Mouse (Mus musculus): ENCODE measurements around the gene Nek1. TPM values are rescaled to one million over a fixed set of nuclear protein-coding genes. Genes with fewer than 3 reads are reported as not detected.

Nek1 gene
- polyA plus RNA-seq, 1 experiment: not detected

DNA sequence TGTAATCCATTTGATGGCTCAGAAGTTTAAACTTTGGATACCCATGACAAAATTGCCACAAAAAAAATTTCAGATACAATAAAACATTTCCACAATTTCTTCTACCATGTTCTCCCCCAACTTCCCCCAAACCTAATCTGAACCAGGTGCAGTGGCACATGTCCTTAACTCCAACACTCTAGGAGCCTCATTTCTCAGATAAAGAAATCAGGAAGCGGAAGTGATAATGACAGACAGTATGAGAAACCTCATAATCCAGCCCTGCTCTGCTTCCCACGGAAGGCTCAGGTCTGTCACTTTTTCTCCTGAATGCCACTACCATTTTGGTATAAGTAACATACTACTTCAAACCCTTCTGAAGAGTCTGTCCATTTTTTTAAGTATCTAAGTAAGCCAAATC, 29.1 kb upstream of the Nek1 start:
- TF ChIP-seq CTCF (IDR thresholded peaks at IDR 0.05; ENCODE audit: insufficient read depth, low read depth, low read length) (no peak), POLR2A (IDR thresholded peaks at IDR 0.05; ENCODE audit: insufficient read depth, low read depth, low read length) (no peak)
- no peak overlapping the region for H3K27ac ChIP-seq (ENCODE audit: insufficient read depth, low read depth, low read length)
- 67% methylated on average over 2 of the region's 2 CpGs for WGBS
- no peaks in the 10 kb centered on the region for H3K4me1 ChIP-seq (ENCODE audit: control insufficient read depth, insufficient read depth, low read length)
- H3K4me3 ChIP-seq (ENCODE audit: insufficient read depth, low read depth, low read length): no peak overlapping the region

DNA sequence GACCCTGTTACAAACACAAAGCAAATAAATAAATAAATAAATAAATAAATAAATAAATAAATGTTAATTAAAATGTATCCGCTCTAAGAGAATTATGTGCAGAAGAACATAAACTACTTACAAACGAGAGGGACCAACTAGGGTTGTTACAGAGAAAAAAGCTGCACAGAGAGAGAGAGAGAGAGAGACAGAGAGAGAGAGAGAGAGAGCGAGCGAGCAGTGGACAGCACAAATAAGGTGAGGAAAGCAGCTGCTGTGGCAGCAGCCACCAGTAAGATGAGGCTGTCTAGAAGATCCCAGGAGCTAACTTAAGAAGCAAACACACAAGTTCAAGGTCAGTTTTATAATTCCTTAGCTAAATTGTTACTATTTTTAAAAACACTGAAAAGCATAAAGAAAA, 28.5 kb upstream of the Nek1 start:
- H3K4me1 ChIP-seq (ENCODE audit: control insufficient read depth, insufficient read depth, low read length): no peaks in the 10 kb centered on the region
- no peak for TF ChIP-seq POLR2A (IDR thresholded peaks at IDR 0.05; ENCODE audit: insufficient read depth, low read depth, low read length)
- TF ChIP-seq CTCF (IDR thresholded peaks at IDR 0.05; ENCODE audit: insufficient read depth, low read depth, low read length): no peak
- H3K27ac ChIP-seq (ENCODE audit: insufficient read depth, low read depth, low read length): no peak overlapping the region
- WGBS: 83% methylated on average over 4 of the region's 4 CpGs
- H3K4me3 ChIP-seq (ENCODE audit: insufficient read depth, low read depth, low read length): no peak overlapping the region

DNA sequence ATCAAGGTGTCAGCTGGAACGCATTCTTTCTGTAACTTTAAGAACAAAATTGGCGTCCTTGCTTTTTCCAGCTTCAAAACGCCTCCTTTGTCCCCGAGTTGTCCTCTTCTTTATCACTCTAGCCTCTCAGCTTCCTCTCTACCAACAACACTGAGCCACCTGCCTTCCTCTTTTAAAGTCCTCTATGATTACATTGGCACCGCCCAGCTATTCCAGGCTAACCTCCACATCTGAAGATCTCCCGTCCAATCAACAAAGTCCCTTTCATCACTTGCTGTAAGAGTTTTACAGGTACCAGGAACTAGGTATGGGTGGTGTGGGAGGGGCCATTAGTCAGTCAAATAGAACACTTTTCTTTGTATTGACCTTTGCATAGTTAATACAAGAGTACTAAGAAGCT, 27.7 kb upstream of the Nek1 start:
- no peak overlapping the region for H3K4me3 ChIP-seq (ENCODE audit: insufficient read depth, low read depth, low read length)
- TF ChIP-seq POLR2A (IDR thresholded peaks at IDR 0.05; ENCODE audit: insufficient read depth, low read depth, low read length) (no peak), CTCF (IDR thresholded peaks at IDR 0.05; ENCODE audit: insufficient read depth, low read depth, low read length) (no peak)
- H3K27ac ChIP-seq (ENCODE audit: insufficient read depth, low read depth, low read length): no peak overlapping the region
- no peaks in the 10 kb centered on the region for H3K4me1 ChIP-seq (ENCODE audit: control insufficient read depth, insufficient read depth, low read length)
- WGBS: 57% methylated on average over 6 of the region's 6 CpGs

- H3K4me1 ChIP-seq (ENCODE audit: control insufficient read depth, insufficient read depth, low read length): no peaks in the 10 kb centered on the region
- 19% methylated on average over 3 of the region's 3 CpGs for WGBS
- TF ChIP-seq CTCF (IDR thresholded peaks at IDR 0.05; ENCODE audit: insufficient read depth, low read depth, low read length) (no peak), POLR2A (IDR thresholded peaks at IDR 0.05; ENCODE audit: insufficient read depth, low read depth, low read length) (no peak)
- H3K27ac ChIP-seq (ENCODE audit: insufficient read depth, low read depth, low read length): no peak overlapping the region
- H3K4me3 ChIP-seq (ENCODE audit: insufficient read depth, low read depth, low read length): no peak overlapping the region
Observed at GRCm38 (mm10) chr8:60965741-60966140, 27.3 kb upstream of the Nek1 start.

DNA sequence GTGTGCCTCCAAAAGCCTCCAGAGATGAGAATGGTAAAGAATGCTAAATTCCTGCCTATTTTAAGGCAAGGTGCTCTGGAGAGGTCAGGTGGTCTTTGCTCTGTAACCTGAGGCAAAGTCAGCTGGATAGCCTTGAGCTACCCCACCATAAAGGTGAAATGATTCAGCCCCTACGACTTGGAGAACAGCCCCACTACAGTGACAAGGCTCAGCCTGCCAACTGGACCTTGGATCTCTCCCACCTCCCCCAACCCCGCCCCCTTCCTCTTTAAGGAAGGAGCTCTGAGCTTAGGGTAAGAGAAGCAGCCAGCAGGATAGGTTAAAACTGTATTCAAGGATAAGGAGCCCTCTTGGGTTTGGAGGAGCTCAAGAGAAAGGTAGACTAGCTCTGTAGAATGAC, 23.9 kb upstream of the Nek1 start:
- Histone ChIP-seq H3K27ac (ENCODE audit: insufficient read depth, low read depth, low read length) (no peak overlapping the region), H3K4me1 (ENCODE audit: control insufficient read depth, insufficient read depth, low read length) (no peaks in the 10 kb centered on the region), H3K4me3 (ENCODE audit: insufficient read depth, low read depth, low read length) (no peak overlapping the region)
- 46% methylated on average over 2 of the region's 2 CpGs for WGBS
- TF ChIP-seq POLR2A (IDR thresholded peaks at IDR 0.05; ENCODE audit: insufficient read depth, low read depth, low read length): no peak
- no peak for TF ChIP-seq CTCF (IDR thresholded peaks at IDR 0.05; ENCODE audit: insufficient read depth, low read depth, low read length)

GRCm38 (mm10) chr8:60971808-60972207, 21.2 kb upstream of the Nek1 start:
- no peak overlapping the region for H3K4me3 ChIP-seq (ENCODE audit: insufficient read depth, low read depth, low read length)
- TF ChIP-seq CTCF (IDR thresholded peaks at IDR 0.05; ENCODE audit: insufficient read depth, low read depth, low read length) (no peak), POLR2A (IDR thresholded peaks at IDR 0.05; ENCODE audit: insufficient read depth, low read depth, low read length) (no peak)
- no peak overlapping the region for H3K27ac ChIP-seq (ENCODE audit: insufficient read depth, low read depth, low read length)
- WGBS: 52% methylated on average over 4 of the region's 4 CpGs
- H3K4me1 ChIP-seq (ENCODE audit: control insufficient read depth, insufficient read depth, low read length): no peaks in the 10 kb centered on the region

DNA sequence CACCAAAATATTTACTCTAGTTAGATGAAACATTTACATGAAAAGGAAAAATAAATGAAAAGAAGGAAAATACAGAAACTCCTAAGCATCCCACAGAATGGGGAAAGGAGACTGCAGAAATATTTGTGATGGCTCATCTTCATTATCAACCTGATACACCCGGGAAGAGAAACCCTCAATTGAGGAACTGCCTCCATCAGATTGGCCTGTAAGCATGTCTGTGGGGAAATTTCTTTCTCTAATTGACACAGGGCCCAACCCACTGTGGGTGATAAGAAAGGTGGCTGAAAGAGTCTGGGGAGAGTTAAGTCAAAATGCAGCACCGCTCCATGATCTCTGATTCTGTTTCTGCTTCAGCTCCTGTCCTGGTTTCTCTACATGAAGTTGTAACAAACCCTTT, 19.5 kb upstream of the Nek1 start:
- Histone ChIP-seq H3K27ac (ENCODE audit: insufficient read depth, low read depth, low read length) (no peak overlapping the region), H3K4me1 (ENCODE audit: control insufficient read depth, insufficient read depth, low read length) (no peaks in the 10 kb centered on the region), H3K4me3 (ENCODE audit: insufficient read depth, low read depth, low read length) (no peak overlapping the region)
- 73% methylated on average over 2 of the region's 2 CpGs for WGBS
- no peak for TF ChIP-seq POLR2A (IDR thresholded peaks at IDR 0.05; ENCODE audit: insufficient read depth, low read depth, low read length)
- no peak for TF ChIP-seq CTCF (IDR thresholded peaks at IDR 0.05; ENCODE audit: insufficient read depth, low read depth, low read length)

GRCm38 (mm10) chr8:60974837-60975236, 18.2 kb upstream of the Nek1 start:
- Histone ChIP-seq H3K4me1 (ENCODE audit: control insufficient read depth, insufficient read depth, low read length) (no peaks in the 10 kb centered on the region), H3K4me3 (ENCODE audit: insufficient read depth, low read depth, low read length) (no peak overlapping the region), H3K27ac (ENCODE audit: insufficient read depth, low read depth, low read length) (no peak overlapping the region)
- TF ChIP-seq POLR2A (IDR thresholded peaks at IDR 0.05; ENCODE audit: insufficient read depth, low read depth, low read length): no peak
- TF ChIP-seq CTCF (IDR thresholded peaks at IDR 0.05; ENCODE audit: insufficient read depth, low read depth, low read length): no peak
- WGBS: 91% methylated on average over 2 of the region's 2 CpGs

DNA sequence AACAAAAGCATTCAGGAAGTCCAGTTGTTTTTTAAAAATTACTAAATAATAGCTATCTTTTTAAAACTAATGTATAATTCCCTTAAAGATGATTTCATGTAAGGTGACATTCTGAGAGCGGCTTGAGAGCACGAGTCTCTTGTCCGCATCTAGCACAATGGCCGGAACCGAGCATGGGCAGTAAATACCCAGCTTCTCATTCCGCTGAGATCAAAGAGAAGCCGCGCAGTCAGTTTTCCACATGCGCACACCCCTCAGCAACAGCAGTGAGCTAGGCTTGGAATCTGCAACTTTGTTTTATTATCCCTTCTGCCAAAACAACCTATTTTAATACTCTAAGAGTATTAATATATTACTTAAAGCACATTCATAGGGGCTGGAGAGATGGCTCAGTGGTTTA, 16.2 kb upstream of the Nek1 start:
- Histone ChIP-seq H3K27ac (ENCODE audit: insufficient read depth, low read depth, low read length) (no peak overlapping the region), H3K4me3 (ENCODE audit: insufficient read depth, low read depth, low read length) (no peak overlapping the region), H3K4me1 (ENCODE audit: control insufficient read depth, insufficient read depth, low read length) (no peaks in the 10 kb centered on the region)
- WGBS: 86% methylated on average over 9 of the region's 9 CpGs
- TF ChIP-seq POLR2A (IDR thresholded peaks at IDR 0.05; ENCODE audit: insufficient read depth, low read depth, low read length): no peak
- TF ChIP-seq CTCF (IDR thresholded peaks at IDR 0.05; ENCODE audit: insufficient read depth, low read depth, low read length): no peak

DNA sequence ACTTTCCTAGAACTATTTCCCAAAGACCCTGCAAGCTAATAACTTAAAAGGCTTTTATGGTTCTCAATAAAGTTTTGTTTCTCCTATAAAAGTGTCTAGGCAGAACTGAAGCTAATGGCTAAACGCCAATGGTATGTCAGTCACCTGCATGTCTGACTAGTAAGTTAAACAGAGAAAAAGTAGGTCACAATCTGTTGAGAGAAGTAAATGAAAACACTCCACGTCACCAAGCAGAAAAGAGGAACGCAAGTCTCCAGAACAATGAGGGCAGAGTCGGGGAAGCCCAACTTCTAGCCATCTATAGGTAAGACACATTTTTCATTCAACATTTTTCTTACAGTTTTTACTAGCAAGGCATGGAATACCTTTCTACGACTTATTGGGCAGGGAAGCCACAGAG, 14.5 kb upstream of the Nek1 start:
- 70% methylated on average over 5 of the region's 5 CpGs for WGBS

More for the DNA sequence above, 14.5 kb upstream of the Nek1 start:
- Histone ChIP-seq H3K27ac (ENCODE audit: insufficient read depth, low read depth, low read length) (no peak overlapping the region), H3K4me1 (ENCODE audit: control insufficient read depth, insufficient read depth, low read length) (0 out of 2 replicates have a peak, but pooled peaks cover 2% of the 10 kb centered on the region), H3K4me3 (ENCODE audit: insufficient read depth, low read depth, low read length) (no peak overlapping the region)
- TF ChIP-seq POLR2A (IDR thresholded peaks at IDR 0.05; ENCODE audit: insufficient read depth, low read depth, low read length) (no peak), CTCF (IDR thresholded peaks at IDR 0.05; ENCODE audit: insufficient read depth, low read depth, low read length) (no peak)

All from olfactory bulb, adult 2 months (tissue).